Mouse (Mus musculus): Measurements from ENCODE around the gene Pitpnm2.

GRCm38 (mm10) chr5:124095596-124096232 lies 153.8 kb downstream of the Pitpnm2 start, which contains the start of gene Abcb9:
- TF ChIP-seq POLR2A (IDR thresholded peaks at IDR 0.05; ENCODE audit: borderline replicate concordance, control insufficient read depth, low read depth, low read length) (peak; percentile 69; the same call in 1 of the 2 replicates), CTCF (IDR thresholded peaks at IDR 0.05; ENCODE audit: control insufficient read depth, insufficient read depth, low read length) (no peak)

Data from bone marrow, adult 2 months (tissue).